Mouse (Mus musculus): ENCODE measurements at regions not wholly inside any gene's neighbourhood (a gene's known extent, or its start where the extent isn't known, plus 50 kb on each side); places are given as distances from the start of the nearest gene placed in this dataset.

DNA sequence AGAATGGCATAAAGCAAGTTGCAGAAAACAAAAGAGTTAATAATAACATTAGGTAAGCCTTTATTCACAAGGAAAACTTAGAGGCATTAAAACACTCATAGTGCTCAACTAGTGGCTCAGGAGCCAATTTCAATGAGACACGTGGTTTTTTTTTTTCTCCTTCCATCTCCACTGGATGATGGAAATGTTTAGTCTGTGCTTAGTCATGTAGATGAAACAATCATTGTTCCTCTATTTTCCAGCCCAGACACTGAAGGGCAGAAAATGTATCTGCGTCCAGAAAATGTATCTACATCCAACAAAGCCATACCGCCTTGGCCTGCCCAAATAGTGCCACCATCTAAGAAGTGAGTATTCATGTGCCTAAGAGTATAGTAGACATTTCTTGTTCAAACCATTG, 184.0 kb downstream of the Btg1 start:
- TF ChIP-seq CTCF (IDR thresholded peaks at IDR 0.05; ENCODE audit: extremely low read depth, insufficient read depth, insufficient read length, insufficient replicate concordance) (no peak), POLR2A (IDR thresholded peaks at IDR 0.05; ENCODE audit: low read depth, low read length) (no peak)
